ENCODE assay signal across 18 mouse cellular contexts in the genomic region with DNA sequence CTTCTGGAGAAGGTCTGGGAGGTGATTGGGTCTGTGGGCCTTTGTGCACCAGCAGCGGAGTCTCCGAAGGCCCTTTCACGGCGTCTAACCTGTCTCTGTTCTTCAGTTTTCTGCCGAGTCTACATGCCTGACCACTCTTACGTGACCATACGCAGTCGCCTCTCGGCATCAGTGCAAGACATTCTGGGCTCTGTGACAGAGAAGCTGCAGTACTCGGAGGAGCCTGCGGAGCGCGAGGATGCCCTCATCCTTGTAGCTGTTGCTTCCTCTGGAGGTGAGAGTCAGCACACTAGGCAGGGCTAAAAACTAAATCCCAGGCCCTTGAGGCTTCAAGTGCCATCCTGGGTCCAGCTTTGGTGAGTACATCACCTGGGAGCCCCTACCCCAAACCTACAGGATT. TPM values are rescaled to one million over a fixed set of nuclear protein-coding genes. Genes with fewer than 3 reads are reported as not detected.
DNase-seq lines count a peak whose midpoint lies in the region; ATAC-seq and TF ChIP-seq lines count a peak whose summit lies in the region.
"Had no signal": no experiment of that assay in that cellular context is flagged by ENCODE, and none has a peak within 500 bp of the region (broad histone marks: within the 10 kb centered on the region; RNA-seq: fewer than 3 reads in every experiment).

No protein-coding gene starts in this region.

- no peak for TF ChIP-seq POLR2A in brain, embryonic 14.5 days (IDR thresholded peaks at IDR 0.05; ENCODE audit: borderline replicate concordance, extremely low read depth, insufficient read depth, insufficient read length, poor library complexity, severe bottlenecking)

- no peaks in the 10 kb centered on the region for H3K9me3 ChIP-seq in lung, postnatal 0 days (ENCODE audit: low read length)
- H3K9me3 ChIP-seq: forebrain, embryonic 13.5 days; heart, embryonic 15.5 days had no signal

- H3K36me3 ChIP-seq in lung, postnatal 0 days (ENCODE audit: insufficient read depth, low read length): no peaks in the 10 kb centered on the region
- H3K36me3 ChIP-seq: heart, embryonic 15.5 days had no signal

- H3K4me2 ChIP-seq in lung, postnatal 0 days (replicated peaks; ENCODE audit: low read depth, low read length): no peak overlapping the region
- H3K4me2 ChIP-seq: forebrain, embryonic 13.5 days; heart, embryonic 15.5 days; midbrain, embryonic 11.5 days had no signal

- H3K4me3 ChIP-seq in lung, postnatal 0 days (ENCODE audit: low read depth, low read length): no peak overlapping the region
- H3K4me3 ChIP-seq: forebrain, embryonic 13.5 days; heart, embryonic 15.5 days had no signal

- DNase-seq in frontal cortex, postnatal 36 days (ENCODE audit: low spot score in 2 of 2): no peak
- DNase-seq in lung, postnatal 0 days (ENCODE audit: low spot score): no peak
- DNase-seq in lung, postnatal 10 days: no peak
- no peak for DNase-seq in brain, embryonic 14.5 days (ENCODE audit: low read depth)
- peak; percentile 15 for DNase-seq in mesoderm, embryonic 11.5 days (ENCODE audit: low read depth, low spot score)
- no peak for DNase-seq in layer of hippocampus, postnatal 25 days (ENCODE audit: extremely low spot score in 1 of 2, low spot score in 1 of 2)
- DNase-seq: adrenal gland, postnatal 14 days; gastrocnemius, postnatal 25 days; kidney, postnatal 14 days; liver, postnatal 0 days; thymus, postnatal 36 days had no signal

- H3K4me1 ChIP-seq in lung, postnatal 0 days (ENCODE audit: insufficient read depth, low read depth, low read length): no peaks in the 10 kb centered on the region; the same call in 1 of the 2 replicates

- no peak overlapping the region for H3K27ac ChIP-seq in lung, postnatal 0 days (ENCODE audit: low read length)
- H3K27ac ChIP-seq: forebrain, embryonic 13.5 days; heart, embryonic 15.5 days had no signal

- TF ChIP-seq CTCF in lung, postnatal 0 days (IDR thresholded peaks at IDR 0.05): peak; percentile 26
- peak; percentile 18; the same call in 1 of the 2 replicates for TF ChIP-seq CTCF in brain, embryonic 14.5 days (IDR thresholded peaks at IDR 0.05; ENCODE audit: borderline replicate concordance, extremely low read depth, insufficient read depth, insufficient read length)

- TF ChIP-seq EP300 in lung, postnatal 0 days (IDR thresholded peaks at IDR 0.05): no peak

- 54% methylated on average over 13 of the region's 13 CpGs for WGBS in lung, postnatal 0 days

- no peak overlapping the region for H3K9ac ChIP-seq in lung, postnatal 0 days (replicated peaks; ENCODE audit: low read depth)
- H3K9ac ChIP-seq: forebrain, embryonic 13.5 days; heart, embryonic 15.5 days; liver, postnatal 0 days had no signal

- no peaks in the 10 kb centered on the region for H3K27me3 ChIP-seq in lung, postnatal 0 days (replicated peaks; ENCODE audit: insufficient read depth, low read length)
- H3K27me3 ChIP-seq: forebrain, embryonic 13.5 days; heart, embryonic 15.5 days; Patski had no signal

- peak; percentile 53; the same call in 1 of the 2 replicates for ATAC-seq in frontal cortex, adult (ENCODE audit: low TSS enrichment)
- ATAC-seq in lung, postnatal 0 days: no peak
- ATAC-seq in granulocyte monocyte progenitor cell, adult 5-6 weeks (replicated peaks; ENCODE audit: poor library complexity, severe bottlenecking): no peak
- ATAC-seq: forebrain, embryonic 13.5 days; inflammation-experienced regulatory T-cells, adult 6 months; liver, postnatal 0 days; Patski had no signal

RNA-seq across cellular contexts. Expression of a gene that starts 9.4 kb away (rescaled TPM):
- polyA plus RNA-seq in lung, postnatal 0 days (2015; fragmentation: Nextera tagmentation; extraction: Ambion mirVana): 1.1 and 1.5 TPM in 2 replicates
- 22.0 and 33.5 TPM in 2 replicates for polyA plus RNA-seq in brain, embryonic 14.5 days (2012; rRNA removed)
- total RNA-seq in layer of hippocampus, postnatal 25 days (2021): 100 to 1,000 TPM; 185 to 222 TPM
- total RNA-seq in granulocyte monocyte progenitor cell, adult 5-6 weeks (2014; fragmentation: Nextera tagmentation): 2.0 TPM in 1 of 2 replicates, not detected in the other
- total RNA-seq in granulocyte monocyte progenitor cell, adult 5-6 weeks (2017): 0.30 TPM in 1 of 2 replicates, not detected in the other

RNA-seq across cellular contexts. Expression of a gene that starts 17.4 kb away (rescaled TPM):
- polyA plus RNA-seq in lung, postnatal 0 days (2015; fragmentation: Nextera tagmentation; extraction: Ambion mirVana): 4.0 and 4.1 TPM in 2 replicates
- polyA plus RNA-seq in brain, embryonic 14.5 days (2012; rRNA removed): 11.0 and 14.7 TPM in 2 replicates
- 10 to 100 TPM; 57.2 to 61.4 TPM for total RNA-seq in layer of hippocampus, postnatal 25 days (2021)
- 8.6 and 11.4 TPM in 2 replicates for total RNA-seq in granulocyte monocyte progenitor cell, adult 5-6 weeks (2014; fragmentation: Nextera tagmentation)
- total RNA-seq in granulocyte monocyte progenitor cell, adult 5-6 weeks (2017): 2.7 and 2.8 TPM in 2 replicates

RNA-seq across cellular contexts. Expression of a gene that starts 41.3 kb away (rescaled TPM):
- 22.7 and 22.9 TPM in 2 replicates for polyA plus RNA-seq in lung, postnatal 0 days (2015; fragmentation: Nextera tagmentation; extraction: Ambion mirVana)
- 66.6 and 74.3 TPM in 2 replicates for polyA plus RNA-seq in brain, embryonic 14.5 days (2012; rRNA removed)
- 10 to 100 TPM; 53.3 to 60.6 TPM for total RNA-seq in layer of hippocampus, postnatal 25 days (2021)
- 46.1 and 46.7 TPM in 2 replicates for total RNA-seq in granulocyte monocyte progenitor cell, adult 5-6 weeks (2014; fragmentation: Nextera tagmentation)
- 13.6 and 31.8 TPM in 2 replicates for total RNA-seq in granulocyte monocyte progenitor cell, adult 5-6 weeks (2017)

RNA-seq across cellular contexts. Expression of a gene that starts 50.7 kb away (rescaled TPM):
- polyA plus RNA-seq in lung, postnatal 0 days (2015; fragmentation: Nextera tagmentation; extraction: Ambion mirVana): 16.3 and 21.3 TPM in 2 replicates
- polyA plus RNA-seq in brain, embryonic 14.5 days (2012; rRNA removed): 92.1 and 104 TPM in 2 replicates
- total RNA-seq in layer of hippocampus, postnatal 25 days (2021): 100 to 1,000 TPM; 170 to 176 TPM
- 72.7 and 75.0 TPM in 2 replicates for total RNA-seq in granulocyte monocyte progenitor cell, adult 5-6 weeks (2014; fragmentation: Nextera tagmentation)
- total RNA-seq in granulocyte monocyte progenitor cell, adult 5-6 weeks (2017): 59.8 and 70.1 TPM in 2 replicates

Comparison
In these comparisons a context has a peak if more than half of its experiments do, and no peak if none do; other contexts are left out.
1. RNA of a gene that starts 9.4 kb away (total RNA-seq): 185 to 222 TPM in layer of hippocampus, postnatal 25 days; 0.30 to 2.0 TPM in granulocyte monocyte progenitor cell, adult 5-6 weeks; every median in the first group is over 10 times any median in the second.
2. RNA of a gene that starts 17.4 kb away (total RNA-seq): 57.2 to 61.4 TPM in layer of hippocampus, postnatal 25 days; 2.7 to 11.4 TPM in granulocyte monocyte progenitor cell, adult 5-6 weeks; every median in the first group is over 4 times any median in the second.